8 mouse cellular contexts compared by ENCODE assay signal in the genomic region with DNA sequence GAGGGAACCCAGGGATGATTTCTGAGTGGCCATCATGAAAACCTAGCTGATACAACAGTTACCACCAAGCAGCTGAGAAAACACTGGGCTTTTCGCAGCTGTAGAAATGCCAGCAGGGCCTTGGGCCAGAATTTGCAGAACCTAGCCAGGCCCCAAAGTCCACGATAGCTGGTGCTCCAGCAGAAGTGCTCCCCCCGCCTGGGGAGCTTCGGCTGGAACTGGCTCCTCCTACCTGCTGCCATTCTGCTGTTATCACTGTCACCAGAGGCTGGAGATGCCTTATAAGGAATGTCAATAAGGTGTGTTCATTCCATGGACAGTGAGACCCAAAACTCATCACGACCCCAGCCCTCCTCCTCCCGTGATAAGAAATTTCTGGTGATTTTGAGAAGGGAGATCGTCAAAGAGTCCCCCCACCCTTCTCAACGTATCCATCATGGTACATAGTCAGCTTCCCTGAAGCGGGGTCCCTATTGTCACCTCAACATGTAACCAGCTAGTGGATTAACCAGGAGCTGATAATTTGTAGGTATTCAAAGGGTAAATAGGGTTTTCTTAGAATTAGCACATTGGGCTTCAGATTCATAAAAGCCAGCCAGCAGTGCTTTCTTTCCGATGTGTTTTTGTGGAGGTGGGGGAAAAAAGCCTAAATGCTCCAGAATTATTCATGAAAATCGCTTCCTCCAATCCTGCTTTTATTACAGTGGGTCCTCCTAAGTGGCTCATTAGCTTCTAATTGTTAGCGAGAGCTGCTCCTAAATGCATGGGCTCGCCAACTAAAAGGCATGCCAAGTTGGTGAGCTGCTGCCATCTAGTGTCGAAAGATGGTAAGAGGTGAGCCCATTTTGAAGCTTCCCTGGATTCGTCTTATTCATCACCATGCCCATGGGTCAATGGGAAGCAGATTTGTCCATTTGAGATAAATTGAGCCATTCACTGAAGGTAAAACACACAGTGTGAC. TPM values are rescaled to one million over a fixed set of nuclear protein-coding genes. Genes with fewer than 3 reads are reported as not detected.
A peak's percentile ranks its signal among the peaks of the same experiment; 100 is the strongest.
DNase-seq lines count a peak whose midpoint lies in the region; ATAC-seq lines count a peak whose summit lies in the region.

No protein-coding gene starts in this region.

- H3K27me3 ChIP-seq in hindbrain, embryonic 14.5 days (ENCODE audit: control insufficient read depth, insufficient read depth, low read length): no peaks in the 10 kb centered on the region

- H3K9me3 ChIP-seq in hindbrain, embryonic 14.5 days (ENCODE audit: control insufficient read depth, low read length): no peaks in the 10 kb centered on the region

- DNase-seq in T-cell, adult 2 months (ENCODE audit: low spot score): peak; percentile 57
- DNase-seq in cerebellum, postnatal 10 days: peak; percentile 88 to 92
- peak; percentile 58 to 78 for DNase-seq in frontal cortex, postnatal 14 days (ENCODE audit: low spot score in 2 of 2)
- DNase-seq in hindbrain, embryonic 14.5 days (ENCODE audit: low spot score): peak; percentile 99
- peak; percentile 77 to 82 for DNase-seq in layer of hippocampus, postnatal 36 days
- peak; percentile 88 for DNase-seq in lung, postnatal 36 days
- DNase-seq in retina, postnatal 1 day: peak; percentile 92
- peak; percentile 80 for DNase-seq in thymus, postnatal 4 days

- peaks cover 6% of the 10 kb centered on the region; the same call in 1 of the 2 replicates for H3K36me3 ChIP-seq in hindbrain, embryonic 14.5 days (replicated peaks; ENCODE audit: control insufficient read depth, insufficient read depth)

- peak overlapping the region; percentile 2 for H3K9ac ChIP-seq in hindbrain, embryonic 14.5 days

- H3K4me2 ChIP-seq in hindbrain, embryonic 14.5 days (replicated peaks): peak overlapping the region; percentile 28

- peak; percentile 89 for ATAC-seq in hindbrain, embryonic 14.5 days (ENCODE audit: low FRiP score)

- H3K4me3 ChIP-seq in hindbrain, embryonic 14.5 days (replicated peaks; ENCODE audit: low read length): no peak overlapping the region

- peaks cover 6% of the 10 kb centered on the region; the same call in 1 of the 2 replicates for H3K4me1 ChIP-seq in hindbrain, embryonic 14.5 days (replicated peaks; ENCODE audit: control insufficient read depth, insufficient read depth, low read length)

- peak overlapping the region; percentile 82 for H3K27ac ChIP-seq in hindbrain, embryonic 14.5 days

- 30% methylated on average over 15 of the region's 15 CpGs for WGBS in hindbrain, embryonic 14.5 days

RNA-seq across cellular contexts. Expression of gene Armh2, which starts 54.0 kb away (rescaled TPM):
- not detected in 2 replicates for polyA plus RNA-seq in hindbrain, embryonic 14.5 days (2014; fragmentation: Nextera tagmentation; extraction: Ambion mirVana)
- total RNA-seq in layer of hippocampus, postnatal 36 days (2021): not detected
